Mouse (Mus musculus) R1 (cell line): Measurements from ENCODE around the gene Il1r1.
A peak's percentile ranks its signal among the peaks of the same experiment; 100 is the strongest.

Source experiments
- DNase-seq: peaks from one replicate; pipeline ENCODE4 v3.0.0-alpha.2; 2018; ENCODE audit warnings: low read depth, low spot score

The Il1r1 gene

GRCm38 (mm10) chr1:40317657-40318056, 92.8 kb downstream of the Il1r1 start:
- no peak for DNase-seq

GRCm38 (mm10) chr1:40321824-40322223, 96.9 kb downstream of the Il1r1 start:
- DNase-seq = no peak

GRCm38 (mm10) chr1:40322543-40322942, 97.7 kb downstream of the Il1r1 start:
- no peak for DNase-seq

GRCm38 (mm10) chr1:40324457-40324856, 99.6 kb downstream of the Il1r1 start, which contains the start of gene Il1rl2:
Gene Il1rl2 (plus strand): TSS chr1:40324610.
- peak; percentile 45 for DNase-seq

DNA sequence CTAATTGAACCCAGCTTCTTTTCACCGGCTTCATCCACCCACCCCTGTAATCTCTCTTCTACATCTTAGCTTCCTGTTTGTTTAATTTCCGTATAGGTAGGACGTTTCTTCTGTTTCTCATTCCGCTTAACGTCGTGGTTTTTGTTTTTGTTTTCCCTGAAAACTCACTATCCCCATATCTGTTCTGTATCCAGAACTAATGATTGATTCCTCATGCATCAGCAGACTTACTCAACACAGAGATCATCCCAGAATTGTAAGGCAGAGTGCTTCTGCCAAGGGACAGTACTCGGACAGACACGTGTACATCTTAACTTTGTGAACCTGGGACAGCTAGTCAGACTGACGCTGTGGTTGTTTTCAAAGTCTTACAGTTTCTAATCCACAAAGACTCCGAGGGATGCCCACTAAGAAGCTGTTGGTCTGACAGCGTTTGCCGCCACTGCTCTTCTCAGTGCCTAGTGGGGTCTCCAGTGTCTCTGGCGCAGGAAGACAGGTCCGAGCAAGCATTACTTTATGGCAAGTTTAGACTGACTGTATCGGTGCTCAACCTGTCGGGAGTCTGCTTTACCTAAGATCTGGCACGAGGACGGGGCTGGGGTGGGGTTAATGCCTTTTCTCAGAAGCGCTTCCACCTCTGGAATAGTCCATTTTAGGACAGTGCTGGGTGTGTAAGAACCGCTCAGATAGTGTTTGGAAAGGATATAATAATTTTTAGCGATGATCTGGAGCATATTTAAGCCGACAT, 100.2 kb downstream of the Il1r1 start:
- DNase-seq = peak; percentile 26

DNA sequence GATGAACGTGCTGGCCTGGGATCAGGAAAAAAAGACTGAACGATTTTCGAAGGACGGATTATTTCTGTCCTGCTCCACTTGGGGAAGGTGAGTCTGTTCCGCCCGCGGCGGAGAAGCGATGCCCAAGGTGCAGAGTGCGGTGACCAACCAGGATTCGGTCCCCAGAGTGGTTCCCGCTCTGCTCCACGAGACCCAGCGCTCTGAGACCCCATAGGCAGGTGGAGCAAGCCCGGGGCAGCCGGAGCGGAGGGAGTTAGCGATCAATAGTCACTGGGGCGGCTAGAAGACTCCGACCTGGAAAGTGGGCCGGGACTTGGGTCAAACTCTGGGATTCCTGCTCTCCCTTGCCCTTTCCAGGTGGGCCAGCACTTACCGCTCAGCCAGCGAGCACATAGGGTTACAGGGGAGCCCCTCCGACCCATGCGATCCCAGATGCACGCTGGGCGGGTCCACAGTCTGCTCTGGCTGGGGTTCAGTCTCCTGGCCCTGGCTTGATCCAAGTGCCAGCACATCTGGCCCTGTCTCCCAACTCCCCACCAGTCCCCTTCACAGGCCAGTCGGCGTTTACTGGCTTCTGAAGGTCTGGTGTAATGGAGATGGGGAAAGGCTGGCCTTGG, 100.9 kb downstream of the Il1r1 start:
- DNase-seq = peak; percentile 24

DNA sequence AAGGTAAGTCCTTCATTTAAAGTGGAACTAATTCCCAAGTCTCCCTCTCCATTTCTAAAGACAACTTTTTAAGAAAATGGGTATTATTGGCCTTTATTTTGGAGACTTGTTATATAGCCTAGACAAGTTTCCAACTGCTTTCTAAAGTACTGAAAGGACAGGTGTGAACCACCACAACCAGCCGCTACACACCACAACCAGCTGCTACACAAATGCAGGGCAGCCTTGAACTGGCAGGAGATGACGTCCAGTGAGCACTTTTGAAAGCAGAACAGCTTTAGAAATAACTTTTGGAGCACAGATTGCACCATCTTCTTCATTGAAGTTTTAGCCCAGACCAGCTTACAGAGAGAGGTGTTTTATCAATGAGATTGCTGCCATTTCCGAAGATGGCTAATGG, 102.7 kb downstream of the Il1r1 start:
- no peak for DNase-seq

GRCm38 (mm10) chr1:40329526-40329925, 104.6 kb downstream of the Il1r1 start:
- no peak for DNase-seq

DNA sequence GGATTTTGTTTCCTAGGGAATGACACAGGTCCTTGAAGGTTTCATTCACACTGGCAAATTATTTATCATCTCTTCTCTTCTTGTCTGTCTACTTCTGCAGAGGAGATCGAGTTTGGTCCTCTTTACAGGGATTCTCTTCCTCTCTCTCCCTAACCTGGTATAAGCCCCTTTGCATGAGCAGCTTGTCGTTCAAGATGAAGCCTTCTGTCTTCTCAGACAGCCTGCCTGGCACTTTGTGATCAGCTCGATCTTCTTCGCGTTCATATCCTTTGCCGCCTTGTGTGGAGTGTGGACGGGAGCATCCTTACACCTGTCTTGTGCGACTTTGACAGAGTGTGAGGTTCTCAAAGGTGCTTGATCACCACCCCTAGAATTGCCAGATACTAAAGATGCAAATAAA, 105.3 kb downstream of the Il1r1 start:
- no peak for DNase-seq

DNA sequence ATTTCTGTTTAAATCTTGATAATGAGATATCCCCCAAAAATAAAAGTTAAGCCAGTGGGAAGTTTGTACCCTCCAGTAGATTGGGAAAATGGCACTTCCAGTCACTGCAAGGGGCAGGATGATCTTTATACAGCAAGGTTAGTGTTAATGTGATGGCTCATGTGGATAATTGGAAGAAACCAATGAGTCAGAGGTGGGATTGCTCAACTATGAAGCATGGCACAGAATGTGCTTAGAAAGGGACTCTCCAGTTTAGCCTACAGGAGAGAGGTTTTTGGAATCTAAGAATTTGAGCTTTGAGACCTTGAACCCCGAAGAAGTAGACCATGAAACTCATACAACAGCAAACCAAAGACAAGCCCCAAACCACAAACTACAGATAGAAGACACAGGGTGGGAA, 114.5 kb downstream of the Il1r1 start:
- DNase-seq = no peak

DNA sequence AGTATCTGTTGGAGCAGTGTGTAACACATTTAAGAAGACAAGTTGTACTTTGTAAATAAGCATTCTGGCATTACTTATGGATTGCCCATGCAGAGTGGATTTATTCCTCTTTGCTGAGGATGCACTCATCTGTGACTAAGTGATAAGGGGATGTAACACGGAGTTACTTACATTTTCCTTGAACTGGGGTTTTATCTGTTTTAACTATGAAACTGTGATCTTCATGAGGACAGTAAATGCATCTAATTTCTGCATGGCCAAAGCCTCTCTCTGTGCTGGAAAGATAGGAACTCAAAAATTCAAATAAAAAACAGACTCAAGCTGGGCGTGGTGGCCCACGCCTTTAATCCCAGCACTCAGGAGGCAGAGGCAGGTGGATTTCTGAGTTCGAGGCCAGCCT, 115.2 kb downstream of the Il1r1 start:
- no peak for DNase-seq

DNA sequence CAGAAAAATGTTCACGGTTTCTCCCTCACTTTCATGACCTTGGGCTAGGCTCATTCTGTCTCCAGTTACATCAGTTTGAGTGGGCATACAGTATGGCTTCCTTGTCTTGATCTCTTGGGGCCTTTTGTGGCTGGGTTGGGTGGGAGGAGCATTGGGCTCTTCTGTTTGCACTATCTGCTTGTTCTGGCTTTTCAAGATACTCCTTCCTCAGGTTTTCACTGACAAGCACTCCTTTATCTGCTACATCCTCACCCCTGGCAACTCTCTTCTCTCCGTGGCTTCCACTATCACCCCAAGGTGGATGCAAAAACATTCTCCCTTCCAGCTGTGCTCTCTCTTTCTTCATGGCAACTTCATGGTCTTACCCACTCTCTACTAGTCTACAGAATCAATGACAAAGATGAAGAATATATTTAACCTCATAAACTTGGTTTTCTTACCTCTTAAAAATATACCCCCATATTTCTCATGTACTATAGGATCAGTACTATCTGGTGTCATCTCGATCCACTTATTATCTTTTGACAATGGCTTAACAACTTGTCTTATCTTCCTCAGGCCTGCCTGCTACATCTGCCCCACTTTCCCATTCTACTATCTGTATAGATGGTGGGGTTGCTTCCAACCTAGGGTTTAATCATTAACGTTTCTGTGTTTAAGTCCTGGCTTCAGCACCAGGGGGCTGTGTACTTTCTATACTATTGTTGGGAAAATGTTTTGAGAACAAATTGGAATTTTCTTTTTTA, 127.5 kb downstream of the Il1r1 start:
- no peak for DNase-seq

DNA sequence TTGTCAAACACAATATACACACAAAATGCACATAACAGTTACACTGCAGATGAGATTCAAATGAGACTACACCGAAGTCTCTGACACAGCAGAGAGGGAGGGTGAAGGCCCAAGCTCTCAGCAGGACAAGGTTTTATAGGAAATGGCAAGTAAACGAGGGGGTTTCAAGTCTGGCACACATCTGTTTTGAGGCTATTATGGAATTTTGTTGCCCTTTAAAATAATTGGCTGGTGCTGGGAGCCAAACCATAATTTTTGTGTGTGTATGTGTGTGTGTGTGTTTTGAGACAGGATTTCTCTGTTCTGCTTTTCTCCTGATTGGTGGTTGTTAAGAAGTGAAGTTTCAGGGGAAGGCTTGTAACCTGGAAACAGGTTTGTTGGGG, 128.0 kb downstream of the Il1r1 start:
- no peak for DNase-seq

DNA sequence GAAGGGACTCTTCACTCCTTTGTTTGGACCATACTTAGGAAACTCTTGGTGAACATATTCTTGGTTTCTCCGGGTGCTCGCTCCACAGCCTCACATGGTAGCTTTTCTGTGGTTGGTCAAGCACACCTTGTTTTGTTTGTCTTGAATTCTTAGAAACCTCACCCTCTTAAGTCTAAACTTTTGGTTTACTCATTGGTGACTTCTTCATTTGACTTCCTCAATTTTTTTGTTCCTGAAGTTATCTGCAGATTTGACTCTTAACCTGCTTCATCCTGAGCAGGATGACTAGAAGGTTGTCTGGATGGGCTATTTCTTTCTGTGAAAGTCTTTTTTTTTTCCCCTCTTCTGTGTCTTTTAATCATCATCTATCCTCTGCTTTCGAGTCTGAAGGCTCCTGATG, 129.8 kb downstream of the Il1r1 start:
- DNase-seq = no peak

- DNase-seq = no peak
Measured at GRCm38 (mm10) chr1:40355431-40355843, 130.6 kb downstream of the Il1r1 start.

- no peak for DNase-seq
Measured at GRCm38 (mm10) chr1:40355904-40356521, 131.1 kb downstream of the Il1r1 start.

GRCm38 (mm10) chr1:40357921-40358320, 133.0 kb downstream of the Il1r1 start:
- peak; percentile 35 for DNase-seq

- peak; percentile 6 for DNase-seq
Measured at GRCm38 (mm10) chr1:40358351-40358750, 133.5 kb downstream of the Il1r1 start.

DNA sequence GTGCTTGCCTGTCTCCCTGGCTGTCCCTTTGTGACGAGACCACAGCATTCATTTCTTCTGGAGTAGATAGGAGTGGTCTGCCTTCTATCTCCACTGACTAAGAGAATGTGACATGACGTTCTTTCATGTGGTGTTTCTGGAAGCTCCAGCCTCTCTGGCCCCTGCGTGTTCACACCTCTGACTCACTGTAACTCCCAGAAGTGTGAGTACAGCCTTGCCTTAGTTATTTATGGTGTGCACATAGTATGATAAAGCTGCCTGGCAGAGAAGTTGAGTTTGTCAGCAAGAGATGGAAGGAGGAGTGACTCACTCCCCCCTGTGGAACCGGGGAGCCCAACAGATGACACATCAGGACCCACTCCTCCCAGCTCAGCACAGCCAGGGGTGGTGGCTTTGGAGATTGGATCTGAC, 133.9 kb downstream of the Il1r1 start:
- DNase-seq = no peak

DNA sequence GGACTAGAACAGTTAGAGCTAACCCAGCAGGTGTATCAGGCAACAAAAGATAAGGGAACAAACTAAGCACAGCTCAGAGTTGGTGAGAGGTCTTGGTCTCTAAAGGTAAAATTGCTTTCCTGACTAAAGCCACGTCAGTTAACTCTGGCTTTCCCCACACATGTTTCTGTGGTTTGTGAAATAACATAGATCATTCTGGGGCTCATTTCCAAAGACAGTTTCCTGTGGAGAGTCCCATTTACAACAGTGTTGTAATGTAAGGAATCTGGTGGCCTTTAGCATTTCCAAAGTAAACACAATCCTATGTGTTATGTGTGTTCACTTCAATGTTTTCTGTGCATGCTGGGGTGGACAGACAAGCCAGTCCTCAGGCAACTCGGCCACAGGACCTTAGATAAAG, 134.9 kb downstream of the Il1r1 start:
- DNase-seq = no peak

- no peak for DNase-seq
Measured at GRCm38 (mm10) chr1:40360969-40361368, 136.1 kb downstream of the Il1r1 start.

GRCm38 (mm10) chr1:40361596-40361995, 136.7 kb downstream of the Il1r1 start:
- no peak for DNase-seq
